ENCODE assay signal across 9 mouse cellular contexts in genomic region chr2:180583154-180583507, GRCm38 (mm10). TPM values are rescaled to one million over a fixed set of nuclear protein-coding genes. Genes with fewer than 3 reads are reported as not detected.
DNase-seq lines count a peak whose midpoint lies in the region; ATAC-seq lines count a peak whose summit lies in the region.
"Had no signal": no experiment of that assay in that cellular context is flagged by ENCODE, and none has a peak within 500 bp of the region (broad histone marks: within the 10 kb centered on the region; RNA-seq: fewer than 3 reads in every experiment).

No protein-coding gene starts in this region.

- H3K9me3 ChIP-seq in heart, embryonic 16.5 days (replicated peaks; ENCODE audit: control insufficient read depth, low read length), result no peaks in the 10 kb centered on the region
- no peaks in the 10 kb centered on the region for H3K9me3 ChIP-seq in liver, embryonic 11.5 days (ENCODE audit: control insufficient read depth, low read length)

- DNase-seq in cerebellum, adult 11-12 months, result peak; percentile 58
- no peak for DNase-seq in cerebellum, postnatal 36 days
- DNase-seq in ES-CJ7 (ENCODE audit: low read depth, low spot score), result peak; percentile 19
- DNase-seq in liver, embryonic 11.5 days (ENCODE audit: low spot score), result no peak
- DNase-seq in splenic B cell, adult 2 months (ENCODE audit: low read depth, low spot score), result peak; percentile 60
- no peak for DNase-seq in ovary, postnatal 10 days (ENCODE audit: low spot score)
- no peak for DNase-seq in embryo, embryonic 9.5 days (ENCODE audit: extremely low spot score)

- peaks cover 12% of the 10 kb centered on the region for H3K4me1 ChIP-seq in heart, embryonic 16.5 days (ENCODE audit: control insufficient read depth, insufficient read depth, low read length)
- peaks cover 13% of the 10 kb centered on the region for H3K4me1 ChIP-seq in liver, embryonic 11.5 days (replicated peaks; ENCODE audit: control insufficient read depth, insufficient read depth, low read length)

- peaks cover 13% of the 10 kb centered on the region for H3K36me3 ChIP-seq in heart, embryonic 16.5 days (ENCODE audit: control insufficient read depth, insufficient read depth)
- H3K36me3 ChIP-seq in liver, embryonic 11.5 days (ENCODE audit: control insufficient read depth, insufficient read depth, low read length), result peaks cover 12% of the 10 kb centered on the region
- no peaks in the 10 kb centered on the region; the same call in 1 of the 2 replicates for H3K36me3 ChIP-seq in splenic B cell, adult 2 months (ENCODE audit: control insufficient read depth, insufficient read depth, low read length, poor library complexity, severe bottlenecking)

- 21% methylated on average over 7 of the region's 7 CpGs for WGBS in heart, embryonic 16.5 days
- 22% methylated on average over 7 of the region's 7 CpGs for WGBS in liver, embryonic 11.5 days

- no peak overlapping the region for H3K27ac ChIP-seq in heart, embryonic 16.5 days (ENCODE audit: low read length)
- peak overlapping the region; percentile 76 for H3K27ac ChIP-seq in liver, embryonic 11.5 days (ENCODE audit: low read depth, low read length)

- H3K4me3 ChIP-seq in heart, embryonic 16.5 days (ENCODE audit: low read length), result peak overlapping the region; percentile 86
- peak overlapping the region; percentile 78 for H3K4me3 ChIP-seq in liver, embryonic 11.5 days (ENCODE audit: low read depth, low read length)

- peak overlapping the region; percentile 87 for H3K4me2 ChIP-seq in heart, embryonic 16.5 days (ENCODE audit: low read depth, low read length)
- H3K4me2 ChIP-seq in liver, embryonic 11.5 days, result peak overlapping the region; percentile 80

- no peak; the same call in 1 of the 2 replicates for ATAC-seq in heart, embryonic 16.5 days (replicated peaks; ENCODE audit: extremely low read depth, insufficient read depth, low FRiP score)
- ATAC-seq in liver, embryonic 11.5 days (replicated peaks; ENCODE audit: low FRiP score), result peak; percentile 28

- H3K9ac ChIP-seq in heart, embryonic 16.5 days (ENCODE audit: low read length), result peak overlapping the region; percentile 96
- peak overlapping the region; percentile 89 for H3K9ac ChIP-seq in liver, embryonic 11.5 days (ENCODE audit: low read depth, low read length)

- H3K27me3 ChIP-seq in heart, embryonic 16.5 days (ENCODE audit: control insufficient read depth, insufficient read depth, low read length), result 0 out of 2 replicates have a peak, but pooled peaks cover 2% of the 10 kb centered on the region
- H3K27me3 ChIP-seq in liver, embryonic 11.5 days (replicated peaks; ENCODE audit: control insufficient read depth, insufficient read depth, low read length), result no peaks in the 10 kb centered on the region
- no peaks in the 10 kb centered on the region for H3K27me3 ChIP-seq in splenic B cell, adult 2 months (ENCODE audit: control insufficient read depth, insufficient read depth, low read length, poor library complexity, severe bottlenecking)

RNA-seq across cellular contexts. Expression of gene Mrgbp, which starts 2.0 kb away (rescaled TPM):
- polyA plus RNA-seq in heart, embryonic 16.5 days (2015; fragmentation: Nextera tagmentation; extraction: Ambion mirVana), result 25.4 and 29.1 TPM in 2 replicates
- 23.2 and 26.2 TPM in 2 replicates for polyA plus RNA-seq in liver, embryonic 11.5 days (2014; fragmentation: Nextera tagmentation; extraction: Ambion mirVana)

RNA-seq across cellular contexts. Expression of gene Ogfr, which starts 5.9 kb away (rescaled TPM):
- 47.3 and 53.0 TPM in 2 replicates for polyA plus RNA-seq in heart, embryonic 16.5 days (2015; fragmentation: Nextera tagmentation; extraction: Ambion mirVana)
- 50.7 and 53.4 TPM in 2 replicates for polyA plus RNA-seq in liver, embryonic 11.5 days (2014; fragmentation: Nextera tagmentation; extraction: Ambion mirVana)

RNA-seq across cellular contexts. Expression of gene Col9a3, which starts 14.5 kb away (rescaled TPM):
- polyA plus RNA-seq in heart, embryonic 16.5 days (2015; fragmentation: Nextera tagmentation; extraction: Ambion mirVana), result 11.7 and 13.1 TPM in 2 replicates
- polyA plus RNA-seq in liver, embryonic 11.5 days (2014; fragmentation: Nextera tagmentation; extraction: Ambion mirVana), result 2.6 and 3.4 TPM in 2 replicates

RNA-seq across cellular contexts. Expression of gene Tcfl5, which starts 59.4 kb away (rescaled TPM):
- not detected in 2 replicates for polyA plus RNA-seq in heart, embryonic 16.5 days (2015; fragmentation: Nextera tagmentation; extraction: Ambion mirVana)
- 0.15 and 0.29 TPM in 2 replicates for polyA plus RNA-seq in liver, embryonic 11.5 days (2014; fragmentation: Nextera tagmentation; extraction: Ambion mirVana)
- polyA plus RNA-seq: large intestine, adult 2 months had no signal

Comparison
In these comparisons a context has a peak if more than half of its experiments do, and no peak if none do; other contexts are left out.
1. DNase-seq: peak in cerebellum, adult 11-12 months (single experiment), ES-CJ7 (single experiment) and splenic B cell, adult 2 months (single experiment); none in cerebellum, postnatal 36 days (0 of 2), liver, embryonic 11.5 days (single experiment), ovary, postnatal 10 days (single experiment) and embryo, embryonic 9.5 days (single experiment).